Mouse (Mus musculus) testis, adult 2 months (tissue): ENCODE measurements around the gene Bach2.

Experiments
- CTCF ChIP-seq: fragments of 200-500 bp; IDR thresholded peaks from 2 replicates; pipeline ENCODE4 v1.5.1; 2012; ENCODE audit warnings: low read depth, mild to moderate bottlenecking, inconsistent platforms, low read length, moderate library complexity; ENCODE audit not compliant: control insufficient read depth, insufficient read depth, insufficient replicate concordance
- POLR2A ChIP-seq: fragments of 200-500 bp; IDR thresholded peaks from 2 replicates; pipeline ENCODE4 v1.6.1; 2012; ENCODE audit warnings: low read depth, mild to moderate bottlenecking, inconsistent platforms, low read length, moderate library complexity; ENCODE audit not compliant: control insufficient read depth

DNA sequence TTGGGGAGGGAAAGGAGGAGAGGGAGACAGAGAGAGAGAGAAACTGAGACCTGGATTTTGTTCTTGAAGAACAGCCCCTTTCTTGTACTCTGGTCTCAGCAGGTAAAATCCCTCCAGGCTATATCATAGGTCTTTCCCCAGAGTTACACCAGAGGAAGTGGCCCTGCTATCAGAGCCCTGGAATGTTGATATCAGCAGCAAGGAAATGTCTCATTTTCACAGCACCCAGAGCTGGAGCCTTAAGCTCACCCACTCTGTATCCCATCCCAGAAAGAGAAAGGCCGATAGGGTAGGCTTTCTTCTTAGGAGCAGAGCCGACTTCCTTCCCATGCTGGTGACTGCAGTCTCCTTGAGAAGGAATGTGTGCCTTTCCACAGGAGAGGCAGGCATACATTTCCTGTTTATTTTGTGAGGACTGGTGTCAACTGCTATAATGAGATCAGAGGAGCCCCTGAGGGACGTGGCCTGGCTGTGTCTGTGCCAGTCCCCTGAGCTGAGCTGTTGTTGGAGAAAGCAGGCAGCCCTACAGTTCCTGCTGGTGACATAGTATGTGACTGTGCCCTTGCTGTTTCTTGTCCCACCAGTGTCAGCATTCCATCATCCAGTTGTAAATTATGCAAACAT is 67.7 kb downstream of the Bach2 start:
- no peak for TF ChIP-seq POLR2A
- no peak for TF ChIP-seq CTCF
